Mouse (Mus musculus): ENCODE results near the gene Atp6v1e2. TPM values are rescaled to one million over a fixed set of nuclear protein-coding genes. Genes with fewer than 3 reads are reported as not detected.

The Atp6v1e2 gene
- polyA plus RNA-seq, 1 experiment from 2014 or later: not detected

DNA sequence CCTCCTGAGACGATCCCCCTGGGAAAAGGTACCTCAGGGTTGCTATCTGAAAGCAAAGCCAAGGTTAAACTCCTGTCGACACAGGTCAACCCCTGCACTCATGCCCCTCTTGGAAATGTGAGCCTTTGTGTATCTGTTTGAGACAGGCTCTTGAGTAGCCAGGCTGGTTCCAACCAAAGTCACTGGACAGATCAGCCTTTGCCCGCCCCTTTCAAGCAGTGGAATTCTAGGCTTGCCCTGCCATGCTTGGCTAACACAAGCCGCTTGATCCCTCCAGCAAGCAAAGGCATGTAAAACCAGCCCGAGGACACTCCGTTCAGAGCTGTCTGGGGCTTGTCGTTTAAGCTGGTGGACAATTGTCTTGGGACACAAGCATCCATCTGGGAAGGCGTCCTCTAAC is 39.4 kb downstream of the Atp6v1e2 start:
- peaks cover 24% of the 10 kb centered on the region for H3K4me1 ChIP-seq
- no peaks in the 10 kb centered on the region for H3K36me3 ChIP-seq
- no peak overlapping the region for H3K27ac ChIP-seq
- no peak overlapping the region for H3K4me2 ChIP-seq (replicated peaks)
- no peak overlapping the region for H3K4me3 ChIP-seq
- H3K9ac ChIP-seq: no peak overlapping the region
- no peaks in the 10 kb centered on the region for H3K27me3 ChIP-seq (replicated peaks)
- no peak for ATAC-seq (ENCODE audit: low FRiP score, low read depth)
- no peaks in the 10 kb centered on the region for H3K9me3 ChIP-seq
- 78% methylated on average over 8 of the region's 8 CpGs for WGBS

DNA sequence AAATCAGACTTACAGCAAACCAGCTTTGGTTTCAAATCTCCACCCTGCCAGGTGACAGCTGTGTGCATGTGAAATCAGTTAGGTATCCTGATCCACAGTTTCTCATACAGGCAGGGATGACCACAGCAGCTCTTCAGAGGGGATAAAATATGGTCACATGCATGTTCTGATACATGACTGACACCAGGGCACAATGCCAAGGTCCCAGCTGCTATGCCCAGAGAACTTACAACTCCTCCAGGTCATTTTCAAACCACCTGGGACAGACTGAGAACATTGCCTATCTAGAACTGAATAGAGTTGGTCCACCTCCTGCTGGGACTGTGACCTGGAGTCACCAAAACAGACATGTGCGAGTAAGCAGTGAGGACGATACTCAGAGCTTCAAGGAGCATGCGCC is 40.6 kb downstream of the Atp6v1e2 start:
- Histone ChIP-seq H3K27me3 (replicated peaks) (no peaks in the 10 kb centered on the region), H3K36me3 (no peaks in the 10 kb centered on the region), H3K27ac (no peak overlapping the region), H3K4me3 (no peak overlapping the region), H3K4me1 (peaks cover 25% of the 10 kb centered on the region), H3K9me3 (no peaks in the 10 kb centered on the region), H3K4me2 (replicated peaks) (no peak overlapping the region), H3K9ac (no peak overlapping the region)
- ATAC-seq (ENCODE audit: low FRiP score, low read depth): no peak
- 81% methylated on average over 3 of the region's 3 CpGs for WGBS

DNA sequence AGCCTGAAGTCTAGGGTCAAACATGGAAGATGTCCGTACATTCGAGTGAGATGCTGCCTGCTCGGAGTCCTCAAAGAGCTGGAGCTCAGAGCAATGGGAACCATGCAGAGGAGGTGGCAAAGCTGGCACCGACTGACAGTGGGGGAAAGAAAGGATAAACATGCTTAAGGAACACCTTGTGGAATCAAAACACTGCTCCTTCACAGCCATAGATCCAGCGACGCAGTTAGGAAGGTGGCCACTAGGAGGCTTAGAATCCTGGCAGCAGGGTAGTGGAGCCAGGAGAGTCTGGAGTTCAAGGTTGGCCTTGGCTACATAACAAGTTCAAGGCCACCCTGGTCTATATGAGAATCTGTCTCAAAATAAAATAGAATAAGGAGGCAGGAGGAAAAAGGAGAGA is 41.1 kb downstream of the Atp6v1e2 start:
- Histone ChIP-seq H3K27me3 (replicated peaks) (no peaks in the 10 kb centered on the region), H3K9ac (no peak overlapping the region), H3K4me1 (peaks cover 25% of the 10 kb centered on the region), H3K36me3 (no peaks in the 10 kb centered on the region), H3K9me3 (no peaks in the 10 kb centered on the region), H3K27ac (no peak overlapping the region), H3K4me3 (no peak overlapping the region), H3K4me2 (replicated peaks) (no peak overlapping the region)
- ATAC-seq (ENCODE audit: low FRiP score, low read depth): no peak
- 32% methylated on average over 6 of the region's 6 CpGs for WGBS

DNA sequence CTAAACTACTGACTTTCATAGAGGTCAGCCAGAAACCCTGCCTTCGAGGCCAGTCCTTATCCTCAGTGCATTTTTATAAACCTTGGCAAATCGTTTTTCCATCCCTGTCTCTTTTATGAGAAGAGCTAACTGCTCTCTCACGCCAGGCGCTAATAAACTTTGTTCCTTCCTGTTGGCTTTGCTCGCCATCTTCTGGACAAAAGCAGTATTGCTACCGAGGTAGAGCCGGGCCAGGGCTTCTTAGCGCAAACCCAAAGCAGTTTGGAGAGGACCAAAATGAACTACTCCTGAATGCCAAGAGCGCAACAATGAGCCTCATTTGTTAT is 41.6 kb downstream of the Atp6v1e2 start:
- Histone ChIP-seq H3K36me3 (no peaks in the 10 kb centered on the region), H3K9me3 (no peaks in the 10 kb centered on the region), H3K27me3 (replicated peaks) (no peaks in the 10 kb centered on the region), H3K4me1 (peaks cover 25% of the 10 kb centered on the region), H3K9ac (no peak overlapping the region), H3K27ac (no peak overlapping the region), H3K4me3 (no peak overlapping the region), H3K4me2 (replicated peaks) (peak overlapping the region; percentile 22)
- peak; percentile 43; the same call in 1 of the 2 replicates for ATAC-seq (ENCODE audit: low FRiP score, low read depth)
- 3% methylated on average over 9 of the region's 9 CpGs for WGBS

DNA sequence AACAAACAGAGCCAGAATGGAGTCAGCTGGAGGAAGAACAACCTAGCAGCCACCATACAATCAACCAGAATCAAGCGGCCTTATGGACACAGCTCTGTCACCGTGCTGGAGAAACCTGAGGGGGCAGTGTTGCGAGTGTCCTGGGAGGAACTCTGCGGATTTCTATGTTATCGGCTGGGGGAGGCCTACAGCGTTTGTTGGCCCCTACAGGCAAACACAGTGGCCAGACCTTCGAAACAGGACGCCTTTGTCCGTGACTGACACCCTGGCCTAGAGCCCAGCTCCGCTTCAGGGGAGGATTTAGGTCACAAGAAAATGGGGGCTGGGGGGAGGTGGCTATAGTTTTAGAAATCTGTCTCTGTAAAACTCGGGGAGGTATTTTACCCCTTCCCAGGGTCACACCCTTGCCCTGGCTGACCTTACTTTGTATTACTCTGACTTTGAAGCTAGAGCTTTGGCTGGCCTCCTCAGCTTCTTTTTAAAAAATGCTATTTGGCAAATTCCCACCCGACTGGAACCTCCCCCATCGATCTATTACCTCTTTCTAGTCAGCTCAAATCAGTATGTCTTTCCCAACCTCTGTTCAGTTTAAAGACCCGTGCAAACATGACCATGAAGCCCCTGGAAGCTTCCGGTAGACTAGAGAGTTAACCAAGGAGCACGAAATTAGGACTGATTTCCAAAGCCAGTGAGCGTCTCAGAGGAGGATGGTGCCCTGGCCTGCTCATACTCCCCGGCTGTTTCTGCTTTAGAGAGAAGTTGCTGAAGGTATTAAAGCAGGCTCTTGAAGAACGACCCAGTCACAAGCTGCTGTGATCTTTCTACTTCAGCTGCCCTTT is 42.2 kb downstream of the Atp6v1e2 start:
- WGBS: 13% methylated on average over 19 of the region's 19 CpGs
- no peak overlapping the region for H3K27ac ChIP-seq
- ATAC-seq (ENCODE audit: low FRiP score, low read depth): peak; percentile 48
- H3K4me2 ChIP-seq (replicated peaks): peak overlapping the region; percentile 22
- H3K9ac ChIP-seq: no peak overlapping the region
- no peaks in the 10 kb centered on the region for H3K36me3 ChIP-seq
- peaks cover 25% of the 10 kb centered on the region for H3K4me1 ChIP-seq
- no peaks in the 10 kb centered on the region for H3K9me3 ChIP-seq
- H3K4me3 ChIP-seq: no peak overlapping the region
- H3K27me3 ChIP-seq (replicated peaks): no peaks in the 10 kb centered on the region

DNA sequence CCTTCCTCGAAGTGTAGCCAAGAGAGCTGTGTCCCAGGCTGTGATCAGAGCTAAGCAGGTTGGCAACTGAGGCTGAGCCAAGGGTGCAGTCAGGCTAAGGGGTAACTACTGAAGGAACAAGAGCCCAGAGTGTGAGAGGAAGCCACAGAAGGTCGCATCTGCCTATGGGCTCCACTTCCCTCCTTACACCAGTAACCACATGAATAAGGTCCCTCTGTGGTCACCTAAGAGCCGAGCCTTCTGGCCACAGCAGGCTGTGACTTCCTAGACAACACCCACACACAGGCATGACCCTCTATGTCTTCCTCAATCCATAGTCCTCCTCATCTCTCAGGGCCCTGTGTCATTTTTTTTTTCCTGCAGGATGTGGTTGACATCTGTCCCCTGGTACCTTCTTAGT is 43.5 kb downstream of the Atp6v1e2 start:
- H3K36me3 ChIP-seq: no peaks in the 10 kb centered on the region
- 66% methylated on average over 3 of the region's 3 CpGs for WGBS
- no peak overlapping the region for H3K4me3 ChIP-seq
- no peak overlapping the region for H3K4me2 ChIP-seq (replicated peaks)
- H3K9me3 ChIP-seq: no peaks in the 10 kb centered on the region
- ATAC-seq (ENCODE audit: low FRiP score, low read depth): no peak
- H3K27ac ChIP-seq: no peak overlapping the region
- H3K4me1 ChIP-seq: peaks cover 25% of the 10 kb centered on the region
- no peak overlapping the region for H3K9ac ChIP-seq
- H3K27me3 ChIP-seq (replicated peaks): no peaks in the 10 kb centered on the region

DNA sequence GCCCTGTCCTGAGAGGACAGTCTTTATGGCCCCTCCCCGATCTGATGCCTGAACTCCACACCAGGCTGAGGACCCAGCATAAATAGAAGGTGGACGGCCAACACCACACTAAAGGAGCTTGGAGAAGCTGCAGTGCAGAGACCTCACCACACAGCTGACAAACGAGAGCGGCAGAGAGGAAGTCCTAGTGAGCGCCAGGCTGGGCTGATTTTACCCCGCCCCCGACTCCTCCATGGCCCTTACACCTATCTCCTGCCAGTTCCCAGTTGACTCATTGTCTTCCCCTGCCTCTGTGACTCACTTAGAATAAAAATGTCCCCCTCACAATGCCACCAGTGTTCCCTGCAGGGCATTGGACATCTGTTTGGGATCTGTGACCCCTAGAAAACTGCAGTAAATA is 44.1 kb downstream of the Atp6v1e2 start:
- Histone ChIP-seq H3K36me3 (no peaks in the 10 kb centered on the region), H3K9ac (no peak overlapping the region), H3K4me1 (peaks cover 25% of the 10 kb centered on the region), H3K27ac (no peak overlapping the region), H3K27me3 (replicated peaks) (no peaks in the 10 kb centered on the region), H3K9me3 (no peaks in the 10 kb centered on the region), H3K4me3 (no peak overlapping the region), H3K4me2 (replicated peaks) (no peak overlapping the region)
- no peak for ATAC-seq (ENCODE audit: low FRiP score, low read depth)
- 20% methylated on average over 7 of the region's 7 CpGs for WGBS

DNA sequence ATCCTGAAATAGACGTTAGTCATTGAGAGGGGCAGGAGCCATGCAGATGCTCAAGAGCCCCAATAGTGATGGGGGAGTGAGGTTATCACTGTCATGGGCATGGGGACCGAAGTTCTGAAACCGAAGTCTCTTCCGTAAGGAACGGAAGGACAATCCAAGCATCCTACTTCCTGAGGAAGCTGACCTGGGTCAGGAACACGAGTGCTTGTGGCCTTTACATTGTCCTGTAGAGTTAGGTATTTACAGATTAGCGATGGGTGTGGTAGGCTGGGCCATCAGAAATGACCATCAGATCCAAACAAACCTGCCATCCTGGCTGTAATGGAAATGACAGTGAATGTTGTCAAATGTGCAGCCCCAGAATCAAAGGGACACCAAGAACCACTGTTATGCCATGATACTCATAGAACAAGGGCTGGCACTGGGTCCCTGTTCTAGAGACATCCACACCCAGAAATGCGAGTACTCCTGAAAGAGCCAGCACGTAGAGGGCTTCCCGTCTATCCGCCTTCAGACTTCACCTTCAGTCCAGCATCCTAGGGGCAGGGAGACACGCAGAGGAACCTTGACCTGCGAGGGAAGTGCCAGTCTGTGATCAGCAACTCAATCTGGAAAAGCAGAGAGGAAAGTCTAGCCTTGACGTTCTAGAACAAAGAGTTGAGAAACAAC is 45.2 kb downstream of the Atp6v1e2 start:
- Histone ChIP-seq H3K27ac (no peak overlapping the region), H3K4me1 (peaks cover 25% of the 10 kb centered on the region), H3K4me2 (replicated peaks) (no peak overlapping the region), H3K9ac (no peak overlapping the region), H3K9me3 (no peaks in the 10 kb centered on the region), H3K27me3 (replicated peaks) (no peaks in the 10 kb centered on the region), H3K36me3 (no peaks in the 10 kb centered on the region), H3K4me3 (no peak overlapping the region)
- 93% methylated on average over 14 of the region's 14 CpGs for WGBS
- ATAC-seq (ENCODE audit: low FRiP score, low read depth): no peak

DNA sequence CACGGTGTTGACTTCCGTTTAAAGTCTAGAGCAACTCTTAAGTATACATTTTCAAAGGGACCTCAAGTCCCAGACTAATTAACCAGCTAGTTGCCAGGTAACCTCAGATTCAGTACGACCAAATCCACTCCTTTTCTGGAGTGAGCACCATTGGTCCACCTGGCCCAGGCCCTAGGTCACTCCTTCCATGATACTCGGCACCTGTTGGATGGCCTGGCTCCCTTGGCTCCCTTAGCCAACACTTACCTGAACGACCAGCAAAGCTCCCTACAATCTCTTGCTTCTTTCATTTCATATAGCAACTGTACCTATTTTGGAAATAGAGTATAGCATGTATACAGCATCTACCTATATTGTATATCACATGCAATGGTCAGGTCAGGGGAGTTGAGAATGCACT is 47.1 kb downstream of the Atp6v1e2 start:
- Histone ChIP-seq H3K9me3 (no peaks in the 10 kb centered on the region), H3K36me3 (no peaks in the 10 kb centered on the region), H3K4me3 (no peak overlapping the region), H3K4me2 (replicated peaks) (no peak overlapping the region), H3K9ac (no peak overlapping the region), H3K27me3 (replicated peaks) (no peaks in the 10 kb centered on the region), H3K27ac (no peak overlapping the region), H3K4me1 (peaks cover 22% of the 10 kb centered on the region)
- WGBS: 87% methylated on average over 5 of the region's 5 CpGs
- no peak for ATAC-seq (ENCODE audit: low FRiP score, low read depth)

DNA sequence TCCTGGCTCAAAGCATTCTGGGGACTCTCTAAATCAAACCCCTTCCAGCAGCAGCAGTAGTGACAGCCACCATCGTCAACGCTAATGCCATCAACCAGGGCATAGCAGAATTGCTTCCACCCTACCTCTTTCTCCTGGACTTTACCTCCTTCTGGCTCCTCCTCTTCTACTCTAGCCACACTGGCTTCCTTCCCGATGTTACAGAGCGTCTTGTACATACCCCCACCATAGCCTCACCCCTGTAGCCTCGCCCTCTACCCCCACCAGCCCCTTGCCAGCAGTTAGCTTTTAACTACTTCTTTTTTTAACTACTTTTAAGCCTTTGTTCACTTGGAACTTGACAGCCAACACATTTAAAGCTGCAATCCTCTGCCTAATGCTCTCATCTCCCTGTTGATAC is 47.9 kb downstream of the Atp6v1e2 start:
- Histone ChIP-seq H3K27ac (no peak overlapping the region), H3K4me1 (peaks cover 14% of the 10 kb centered on the region), H3K27me3 (replicated peaks) (no peaks in the 10 kb centered on the region), H3K4me2 (replicated peaks) (no peak overlapping the region), H3K9ac (no peak overlapping the region), H3K9me3 (no peaks in the 10 kb centered on the region), H3K4me3 (no peak overlapping the region), H3K36me3 (no peaks in the 10 kb centered on the region)
- no peak for ATAC-seq (ENCODE audit: low FRiP score, low read depth)
- 88% methylated on average over 5 of the region's 5 CpGs for WGBS

DNA sequence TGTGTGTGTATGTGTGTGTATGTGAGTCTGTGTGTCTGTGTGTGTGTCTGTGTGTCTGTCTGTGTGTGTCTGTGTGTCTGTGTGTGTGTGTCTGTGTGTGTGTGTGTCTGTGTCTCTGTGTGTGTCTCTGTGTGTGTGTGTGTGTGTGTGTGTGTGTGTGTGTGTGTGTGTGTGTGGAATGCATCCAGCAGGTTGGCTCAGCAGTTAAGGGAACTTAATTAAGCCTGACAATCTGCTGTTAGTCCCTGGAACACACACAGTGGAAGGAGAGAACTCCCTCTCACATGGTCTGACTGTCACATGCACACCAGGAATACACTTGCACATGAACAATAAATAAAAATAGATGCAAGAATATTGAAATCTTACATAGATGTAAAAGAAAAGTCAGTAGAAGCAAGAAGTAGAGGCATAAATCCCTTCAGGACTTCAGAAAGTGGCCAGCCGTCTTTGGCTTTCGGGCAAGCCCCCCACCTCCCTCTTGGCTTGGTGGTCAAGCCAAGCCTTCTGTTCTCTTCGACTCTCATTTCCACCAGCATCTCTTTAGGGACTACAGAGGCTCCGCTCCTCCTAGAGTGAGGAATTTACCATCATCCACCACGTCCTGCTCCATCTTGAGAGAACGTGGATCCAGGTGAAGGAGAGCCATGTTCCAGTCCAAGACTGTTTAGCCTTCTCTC is 50.1 kb downstream of the Atp6v1e2 start:
- ATAC-seq (ENCODE audit: low FRiP score, low read depth): no peak
- 95% methylated on average over 6 of the region's 6 CpGs for WGBS

DNA sequence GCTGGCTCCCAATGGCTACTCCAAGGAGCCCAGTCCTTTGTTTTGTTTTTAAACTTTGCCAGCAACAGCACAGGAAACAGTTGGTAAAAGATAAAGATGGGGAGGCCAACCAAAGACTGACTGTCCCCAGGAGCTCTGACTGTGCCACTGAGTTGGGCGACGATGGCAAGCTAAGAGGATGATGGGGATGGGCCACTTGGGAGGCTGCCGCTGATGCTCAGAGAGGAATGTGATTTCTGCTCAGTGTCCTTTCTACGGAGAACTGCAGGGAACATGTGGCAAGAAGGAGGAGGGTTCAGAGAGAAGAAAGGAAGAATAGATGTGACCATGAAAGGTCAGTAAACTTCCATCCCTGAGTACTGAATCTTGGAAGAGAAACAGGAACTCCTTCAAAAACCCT is 52.5 kb downstream of the Atp6v1e2 start:
- ATAC-seq (ENCODE audit: low FRiP score, low read depth): no peak
- Histone ChIP-seq H3K9me3 (no peaks in the 10 kb centered on the region), H3K9ac (no peak overlapping the region), H3K4me2 (replicated peaks) (no peak overlapping the region), H3K36me3 (no peaks in the 10 kb centered on the region), H3K4me3 (no peak overlapping the region), H3K27me3 (replicated peaks) (no peaks in the 10 kb centered on the region), H3K4me1 (no peaks in the 10 kb centered on the region), H3K27ac (no peak overlapping the region)
- WGBS: 91% methylated on average over 4 of the region's 4 CpGs

More for the DNA sequence above, 50.1 kb downstream of the Atp6v1e2 start:
- no peaks in the 10 kb centered on the region for H3K27me3 ChIP-seq (replicated peaks)
- no peak overlapping the region for H3K4me2 ChIP-seq (replicated peaks)
- H3K36me3 ChIP-seq: no peaks in the 10 kb centered on the region
- H3K4me1 ChIP-seq: no peaks in the 10 kb centered on the region
- no peak overlapping the region for H3K27ac ChIP-seq
- no peak overlapping the region for H3K4me3 ChIP-seq
- H3K9me3 ChIP-seq: no peaks in the 10 kb centered on the region
- H3K9ac ChIP-seq: no peak overlapping the region
